Mouse (Mus musculus): ENCODE data around the gene Agbl4.

Gene Agbl4

GRCm38 (mm10) chr4:110397618-110398045, at the start of gene Agbl4:
Gene Agbl4 (plus strand): TSS chr4:110397661.
- no peak for DNase-seq (ENCODE audit: low spot score in 2 of 2)

DNA sequence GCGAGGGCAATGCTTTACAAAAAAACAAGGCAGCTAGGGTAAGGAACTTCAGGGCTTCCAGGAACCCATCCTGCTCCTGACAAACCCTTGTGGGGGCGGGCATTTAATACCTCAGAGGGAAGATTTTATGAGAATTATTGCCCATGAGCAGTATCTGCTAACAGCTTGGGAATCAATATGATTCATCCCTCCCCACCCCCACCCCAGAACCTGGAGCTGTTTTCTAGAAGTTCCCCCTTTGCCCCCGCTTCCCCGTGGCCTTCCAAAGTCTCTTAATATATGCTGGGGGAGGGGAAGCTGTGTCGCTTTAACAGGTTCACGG, 46.6 kb upstream of the Agbl4 start:
- no peak for DNase-seq (ENCODE audit: low spot score in 2 of 2)

DNA sequence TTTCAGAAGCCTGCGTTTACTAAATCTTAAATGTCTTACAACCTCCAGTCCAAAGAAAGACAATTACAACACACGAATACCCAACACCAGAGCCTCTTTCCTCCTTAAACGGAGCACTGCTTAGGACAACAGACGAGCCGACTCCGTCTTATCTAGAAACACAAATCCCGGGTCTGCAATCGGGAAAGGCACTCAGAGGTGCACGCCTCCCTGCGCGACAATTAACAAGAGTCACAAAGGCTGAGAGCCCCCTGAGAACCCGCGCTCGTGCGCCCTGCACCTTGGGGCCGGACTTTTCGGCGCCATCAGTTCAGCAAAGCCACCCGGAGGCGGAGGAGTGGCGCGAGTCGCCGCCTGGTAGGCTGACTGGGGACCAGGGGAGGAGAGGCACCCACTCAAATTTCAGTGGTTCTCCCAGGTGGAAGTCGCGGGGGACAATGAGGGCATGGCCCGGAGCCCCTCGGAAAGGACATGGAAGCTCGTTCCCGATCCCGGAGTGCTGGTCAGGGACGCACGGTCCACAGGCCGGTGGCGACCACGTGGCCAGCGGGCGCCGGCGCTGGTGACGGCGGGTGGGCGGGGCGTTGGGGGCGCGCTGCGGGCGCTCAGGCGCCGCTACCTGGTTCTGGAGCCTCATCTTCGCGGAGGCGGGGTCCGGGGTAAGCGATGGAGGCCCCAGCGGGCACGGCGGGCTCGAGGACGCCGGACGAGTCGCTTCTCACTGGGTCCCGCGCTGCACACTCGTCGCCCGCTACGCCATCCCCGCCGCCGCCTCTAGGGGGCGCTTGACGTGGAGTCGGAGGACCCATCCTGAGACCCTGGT, 46.1 kb upstream of the Agbl4 start, which contains the start of gene Elavl4:
Elavl4 (minus strand) TSS at position 732 of the 823 bp plus-strand sequence.
- no peak for DNase-seq (ENCODE audit: low spot score in 2 of 2)

- DNase-seq (ENCODE audit: low spot score in 2 of 2): no peak
Observed at GRCm38 (mm10) chr4:110352001-110352369, 45.5 kb upstream of the Agbl4 start.

GRCm38 (mm10) chr4:110360568-110360967, 36.9 kb upstream of the Agbl4 start:
- DNase-seq (ENCODE audit: low spot score in 2 of 2): no peak

GRCm38 (mm10) chr4:110396221-110396620, 1.2 kb upstream of the Agbl4 start:
- no peak for DNase-seq (ENCODE audit: low spot score in 2 of 2)

DNA sequence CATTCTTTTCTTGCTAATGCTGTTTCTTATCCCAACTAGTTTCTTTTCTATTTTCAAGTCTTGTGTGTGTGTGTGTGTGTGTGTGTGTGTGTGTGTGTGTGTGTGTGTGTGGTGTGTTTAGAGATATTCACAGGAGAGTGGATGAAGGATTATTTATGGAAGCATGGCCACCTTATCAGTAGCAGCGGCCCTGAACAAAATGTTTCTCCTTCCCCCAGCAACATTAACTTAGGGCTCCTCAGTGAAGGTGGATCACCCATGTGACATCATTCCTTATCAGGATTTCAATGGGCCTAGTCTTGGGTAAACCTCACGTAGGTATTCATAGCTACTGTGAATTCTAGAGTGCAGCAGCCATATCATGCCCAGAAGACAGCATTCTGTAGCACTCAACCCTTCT, 22.8 kb downstream of the Agbl4 start:
- DNase-seq (ENCODE audit: low spot score in 2 of 2): no peak

GRCm38 (mm10) chr4:110427653-110428052, 30.2 kb downstream of the Agbl4 start:
- no peak for DNase-seq (ENCODE audit: low spot score in 2 of 2)

GRCm38 (mm10) chr4:110494371-110494770, 96.9 kb downstream of the Agbl4 start:
- DNase-seq (ENCODE audit: low spot score in 2 of 2): no peak

GRCm38 (mm10) chr4:110529804-110530203, 132.3 kb downstream of the Agbl4 start:
- DNase-seq (ENCODE audit: low spot score in 2 of 2): no peak

DNA sequence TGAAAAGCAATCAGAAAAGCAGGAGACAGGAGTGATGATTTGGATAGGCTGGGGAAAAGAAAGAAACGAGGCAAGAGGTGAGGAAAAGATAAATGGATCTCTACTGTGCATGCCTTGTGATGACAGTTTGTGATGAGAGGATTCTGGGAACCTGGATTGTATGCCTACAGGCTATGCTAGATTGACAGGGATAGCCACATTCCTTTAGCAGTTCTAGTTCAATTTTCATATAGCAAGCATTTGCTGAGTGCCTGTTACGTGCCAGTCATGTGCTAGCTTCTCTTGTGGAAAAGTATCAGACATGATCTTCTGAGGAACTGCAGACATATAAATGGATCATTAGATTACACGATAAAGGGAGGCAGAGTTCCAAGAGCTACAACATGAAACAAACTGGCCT, 151.8 kb downstream of the Agbl4 start:
- no peak for DNase-seq (ENCODE audit: low spot score in 2 of 2)

DNA sequence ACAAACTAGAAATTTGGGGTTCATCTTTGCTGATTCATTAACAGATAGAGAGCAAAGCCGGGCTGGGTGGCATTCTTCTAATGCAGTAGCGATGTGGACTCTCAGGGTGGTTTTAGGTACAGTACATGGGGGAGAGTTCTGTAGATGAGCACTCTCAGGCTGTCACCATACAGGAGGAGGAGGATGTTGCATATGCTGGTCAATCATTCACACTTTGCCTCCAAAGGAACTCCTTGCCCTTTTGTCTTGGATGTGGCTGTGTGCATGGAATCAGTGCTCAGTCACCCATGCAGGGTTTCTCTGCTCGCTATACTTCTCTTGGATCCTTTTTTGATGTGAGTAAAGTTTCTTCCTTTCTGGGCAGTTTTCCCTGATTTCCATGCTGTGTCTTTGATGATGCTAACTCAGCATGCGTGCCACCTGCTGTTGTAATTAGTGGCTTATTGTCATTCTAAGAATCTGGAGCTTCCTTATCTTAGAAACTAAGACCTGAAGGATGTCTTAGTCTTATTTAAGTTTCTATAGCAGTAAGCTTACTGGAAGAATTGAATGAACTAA, 200.3 kb downstream of the Agbl4 start:
- DNase-seq (ENCODE audit: low spot score in 2 of 2): no peak

DNA sequence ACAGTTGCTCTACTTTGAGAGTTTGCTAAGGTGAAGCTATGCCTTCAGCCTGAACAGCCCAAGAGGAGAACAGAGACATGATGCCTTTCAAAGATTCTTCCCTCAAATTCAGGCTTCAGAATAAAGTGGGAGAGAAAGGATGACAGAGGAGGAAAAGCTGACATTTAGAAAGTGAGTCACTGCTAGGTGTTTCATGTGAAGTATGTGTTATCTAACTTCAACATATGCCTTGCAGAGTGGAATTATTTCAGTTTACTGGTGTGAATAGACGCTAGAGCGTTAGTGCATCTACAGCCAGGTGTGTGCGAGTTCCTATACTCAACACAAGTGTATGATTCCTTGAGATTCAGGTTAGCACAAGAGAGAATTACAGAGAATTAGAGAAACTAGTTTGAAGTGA, 244.0 kb downstream of the Agbl4 start:
- DNase-seq (ENCODE audit: low spot score in 2 of 2): no peak

DNA sequence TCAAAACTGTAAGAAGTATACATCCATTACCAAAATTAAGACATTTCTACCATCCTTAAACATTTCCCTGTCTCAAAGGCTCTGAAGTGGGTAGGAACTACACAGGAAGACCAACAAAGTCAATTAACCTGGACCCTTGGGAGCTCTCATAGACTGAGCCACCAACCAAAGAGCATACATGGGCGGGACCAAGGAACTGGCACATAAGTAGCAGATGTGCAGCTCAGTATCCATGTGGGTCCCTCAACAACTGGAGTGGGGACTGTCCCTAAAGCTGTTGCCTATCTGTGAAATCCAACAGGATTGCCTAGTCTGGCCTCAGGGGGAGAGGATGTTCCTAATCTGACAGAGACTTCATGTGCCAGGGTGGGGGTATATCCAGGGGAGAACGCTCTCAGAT, 265.5 kb downstream of the Agbl4 start:
- DNase-seq (ENCODE audit: low spot score in 2 of 2): no peak

DNA sequence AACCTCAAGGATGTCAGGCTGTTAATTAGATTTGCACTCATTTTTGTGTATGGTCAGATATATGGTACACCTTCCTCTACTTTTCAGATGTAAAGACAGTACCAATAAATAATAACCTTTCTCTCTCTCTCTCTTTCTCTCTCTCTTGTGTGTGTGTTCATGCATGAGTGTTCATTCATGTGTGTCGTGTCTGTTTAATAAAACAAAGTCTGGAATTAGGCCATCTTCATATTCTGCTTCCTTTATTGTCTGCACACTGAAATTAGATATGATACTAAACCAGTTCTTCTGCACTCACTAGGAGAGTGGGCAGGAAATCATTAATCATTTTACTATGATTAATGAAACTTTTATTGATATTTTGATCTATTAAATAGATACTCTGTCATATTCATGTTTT, 276.7 kb downstream of the Agbl4 start:
- DNase-seq (ENCODE audit: low spot score in 2 of 2): no peak

GRCm38 (mm10) chr4:110735141-110735540, 337.7 kb downstream of the Agbl4 start:
- no peak for DNase-seq (ENCODE audit: low spot score in 2 of 2)

GRCm38 (mm10) chr4:110757941-110758340, 360.5 kb downstream of the Agbl4 start:
- DNase-seq (ENCODE audit: low spot score in 2 of 2): no peak

GRCm38 (mm10) chr4:110788596-110788995, 391.1 kb downstream of the Agbl4 start:
- no peak for DNase-seq (ENCODE audit: low spot score in 2 of 2)

GRCm38 (mm10) chr4:110799902-110800301, 402.4 kb downstream of the Agbl4 start:
- no peak for DNase-seq (ENCODE audit: low spot score in 2 of 2)

DNA sequence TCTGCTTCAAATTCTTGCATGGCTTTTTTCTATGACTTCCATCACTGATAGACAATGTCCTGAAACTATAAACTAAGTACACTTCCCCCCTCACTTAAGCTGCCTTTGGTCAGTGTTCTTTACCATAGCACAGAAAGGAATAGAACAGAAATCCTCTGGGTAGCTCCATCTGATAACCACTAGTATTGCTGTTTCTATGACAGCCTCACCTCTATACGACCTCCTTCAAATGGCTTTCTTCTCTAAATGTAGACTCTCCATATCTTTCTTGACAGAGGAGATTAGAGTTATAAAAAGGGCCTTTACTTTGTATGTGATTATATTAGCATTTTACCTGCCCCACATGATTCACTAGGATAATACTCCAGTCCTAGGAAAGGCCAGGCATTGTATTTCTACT, 413.5 kb downstream of the Agbl4 start:
- no peak for DNase-seq (ENCODE audit: low spot score in 2 of 2)

DNA sequence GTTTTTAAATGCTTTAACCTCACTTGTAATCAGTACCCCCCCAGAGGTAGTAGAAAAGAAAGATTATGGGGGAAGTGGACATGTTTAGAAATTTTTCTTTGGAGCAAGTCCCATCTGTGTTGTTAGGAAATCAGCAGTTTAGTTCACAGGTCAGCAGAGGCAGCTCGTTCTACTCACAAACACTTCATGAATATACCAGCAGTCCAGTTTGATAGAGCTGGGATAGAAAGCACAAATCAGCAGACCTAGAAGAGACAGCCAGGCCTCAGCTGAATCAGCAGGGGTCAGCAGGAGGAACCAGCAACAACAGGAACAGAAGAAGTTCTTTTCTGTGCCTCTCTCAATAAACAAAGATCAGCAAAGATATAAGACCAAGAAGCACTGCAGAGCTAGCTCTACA, 435.3 kb downstream of the Agbl4 start:
- no peak for DNase-seq (ENCODE audit: low spot score in 2 of 2)

DNA sequence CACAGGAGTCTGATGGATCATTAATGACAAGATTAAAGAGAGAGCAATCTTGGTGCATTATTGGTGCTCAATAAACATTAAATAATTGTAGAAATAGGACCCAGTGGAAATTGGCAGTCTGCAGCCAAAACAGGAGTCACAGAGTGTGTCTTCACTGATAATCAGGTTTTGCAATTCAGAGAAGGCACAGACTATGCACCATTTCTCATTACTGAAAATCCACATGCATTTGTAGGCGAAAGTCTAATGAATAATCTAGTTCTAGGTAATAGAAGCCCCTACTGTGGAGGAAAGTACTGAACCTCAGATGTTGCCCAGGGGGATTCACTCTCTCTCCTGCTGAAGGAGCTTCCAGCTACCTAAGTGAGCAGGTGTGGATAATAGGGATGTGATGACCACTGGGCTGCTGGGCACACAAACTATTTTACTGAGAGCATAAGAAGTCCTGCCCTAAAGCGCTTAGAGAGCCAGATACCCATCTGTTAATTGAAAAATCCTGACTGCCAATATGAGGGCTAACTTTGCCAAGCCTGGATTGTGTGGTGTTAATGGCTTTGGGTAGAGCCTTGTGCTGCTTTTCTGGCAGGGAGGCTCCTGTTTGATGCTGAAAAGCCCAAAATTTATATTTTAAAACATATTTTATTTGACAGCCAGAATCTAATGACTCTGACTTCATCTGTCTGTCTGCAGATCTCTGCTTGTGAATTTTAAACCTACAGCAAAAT, 482.4 kb downstream of the Agbl4 start:
- DNase-seq (ENCODE audit: low spot score in 2 of 2): no peak

GRCm38 (mm10) chr4:110916061-110916460, 518.6 kb downstream of the Agbl4 start:
- DNase-seq (ENCODE audit: low spot score in 2 of 2): no peak
